Mouse (Mus musculus): ENCODE results near the gene Tmem265. TPM values are rescaled to one million over a fixed set of nuclear protein-coding genes. Genes with fewer than 3 reads are reported as not detected.
A peak's percentile ranks its signal among the peaks of the same experiment; 100 is the strongest.

Gene Tmem265
- polyA plus RNA-seq (2016; fragmentation: Nextera tagmentation; extraction: Ambion mirVana): 6.2 TPM in 2 replicates

- H3K27me3 ChIP-seq (ENCODE audit: poor library complexity, severe bottlenecking): no peaks in the 10 kb centered on the region
- 94% methylated on average over 5 of the region's 5 CpGs for WGBS
- no peak within 1 kb of the TSS for H3K27ac ChIP-seq
- no peaks in the 10 kb centered on the region for H3K4me1 ChIP-seq
- H3K9me3 ChIP-seq: no peaks in the 10 kb centered on the region
- H3K36me3 ChIP-seq (replicated peaks): peaks cover 95% of the 10 kb centered on the region
- DNase-seq (ENCODE audit: extremely low spot score, low spot score): no peak
- H3K4me3 ChIP-seq: no peak within 1 kb of the TSS
These were observed at the start of gene Tmem265 for GRCm38 (mm10) chr7:127561340-127561858. Tmem265 (plus strand) TSS chr7:127561390.

- Histone ChIP-seq H3K27me3 (ENCODE audit: poor library complexity, severe bottlenecking) (no peaks in the 10 kb centered on the region), H3K4me1 (peaks cover 26% of the 10 kb centered on the region), H3K4me3 (peak within 1 kb of the TSS; percentile 82), H3K36me3 (replicated peaks) (peaks cover 41% of the 10 kb centered on the region), H3K9me3 (no peaks in the 10 kb centered on the region), H3K27ac (peak within 1 kb of the TSS; percentile 99)
- under 1% methylated on average over 37 of the region's 37 CpGs for WGBS
- DNase-seq (ENCODE audit: extremely low spot score, low spot score): peak; percentile 97
These were observed 49.4 kb upstream of the Tmem265 start, which contains the start of gene Srcap for GRCm38 (mm10) chr7:127511808-127512230. Srcap (plus strand) TSS chr7:127511983.

- Histone ChIP-seq H3K36me3 (replicated peaks) (peaks cover 47% of the 10 kb centered on the region), H3K4me1 (peaks cover 26% of the 10 kb centered on the region), H3K9me3 (no peaks in the 10 kb centered on the region), H3K27me3 (ENCODE audit: poor library complexity, severe bottlenecking) (no peaks in the 10 kb centered on the region), H3K27ac (peak overlapping the region; percentile 99), H3K4me3 (peak overlapping the region; percentile 82)
- DNase-seq (ENCODE audit: extremely low spot score, low spot score): peak; percentile 90
- under 1% methylated on average over 91 of the region's 93 CpGs for WGBS
These were observed 48.8 kb upstream of the Tmem265 start for GRCm38 (mm10) chr7:127512231-127513015.

- WGBS: 57% methylated on average over 8 of the region's 8 CpGs
- peak overlapping the region; percentile 82 for H3K4me3 ChIP-seq
These were observed 48.2 kb upstream of the Tmem265 start for GRCm38 (mm10) chr7:127513016-127513390.

GRCm38 (mm10) chr7:127513781-127514180 lies 47.4 kb upstream of the Tmem265 start:
- H3K4me1 ChIP-seq: peaks cover 26% of the 10 kb centered on the region
- WGBS: 91% methylated on average over 3 of the region's 3 CpGs
- no peaks in the 10 kb centered on the region for H3K27me3 ChIP-seq (ENCODE audit: poor library complexity, severe bottlenecking)
- no peak overlapping the region for H3K27ac ChIP-seq
- peak overlapping the region; percentile 82 for H3K4me3 ChIP-seq
- H3K9me3 ChIP-seq: no peaks in the 10 kb centered on the region
- H3K36me3 ChIP-seq (replicated peaks): peaks cover 61% of the 10 kb centered on the region
- no peak for DNase-seq (ENCODE audit: extremely low spot score, low spot score)

More at GRCm38 (mm10) chr7:127513016-127513390, 48.2 kb upstream of the Tmem265 start:
- no peaks in the 10 kb centered on the region for H3K9me3 ChIP-seq
- H3K27me3 ChIP-seq (ENCODE audit: poor library complexity, severe bottlenecking): no peaks in the 10 kb centered on the region
- no peak for DNase-seq (ENCODE audit: extremely low spot score, low spot score)
- peak overlapping the region; percentile 99 for H3K27ac ChIP-seq
- peaks cover 53% of the 10 kb centered on the region for H3K36me3 ChIP-seq (replicated peaks)
- H3K4me1 ChIP-seq: peaks cover 26% of the 10 kb centered on the region

GRCm38 (mm10) chr7:127515846-127516245 lies 45.3 kb upstream of the Tmem265 start:
- no peak for DNase-seq (ENCODE audit: extremely low spot score, low spot score)
- Histone ChIP-seq H3K4me1 (peaks cover 24% of the 10 kb centered on the region), H3K27ac (no peak overlapping the region), H3K9me3 (no peaks in the 10 kb centered on the region), H3K27me3 (ENCODE audit: poor library complexity, severe bottlenecking) (no peaks in the 10 kb centered on the region), H3K4me3 (no peak overlapping the region), H3K36me3 (replicated peaks) (peaks cover 81% of the 10 kb centered on the region)
- WGBS: 92% methylated on average over 7 of the region's 7 CpGs

- no peak overlapping the region for H3K27ac ChIP-seq
- H3K36me3 ChIP-seq (replicated peaks): peaks cover 86% of the 10 kb centered on the region
- DNase-seq (ENCODE audit: extremely low spot score, low spot score): no peak
- 94% methylated on average over 7 of the region's 7 CpGs for whole genome bisulfite sequencing
- H3K9me3 ChIP-seq: no peaks in the 10 kb centered on the region
- no peaks in the 10 kb centered on the region for H3K27me3 ChIP-seq (ENCODE audit: poor library complexity, severe bottlenecking)
- peaks cover 19% of the 10 kb centered on the region for H3K4me1 ChIP-seq
- no peak overlapping the region for H3K4me3 ChIP-seq
These were observed 44.8 kb upstream of the Tmem265 start for GRCm38 (mm10) chr7:127516344-127516743.

- no peak for DNase-seq (ENCODE audit: extremely low spot score, low spot score)
- 90% methylated on average over 3 of the region's 3 CpGs for WGBS
- Histone ChIP-seq H3K36me3 (replicated peaks) (peaks cover 100% of the 10 kb centered on the region), H3K9me3 (no peaks in the 10 kb centered on the region), H3K4me3 (no peak within 1 kb of the TSS), H3K27ac (no peak within 1 kb of the TSS), H3K4me1 (no peaks in the 10 kb centered on the region), H3K27me3 (ENCODE audit: poor library complexity, severe bottlenecking) (no peaks in the 10 kb centered on the region)
These were observed 41.9 kb upstream of the Tmem265 start, which contains the start of gene Gm42715 for GRCm38 (mm10) chr7:127519284-127519683. Gm42715 (plus strand) TSS chr7:127519584.

GRCm38 (mm10) chr7:127541671-127542070 lies 19.5 kb upstream of the Tmem265 start:
- H3K4me1 ChIP-seq: no peaks in the 10 kb centered on the region
- no peak overlapping the region for H3K4me3 ChIP-seq
- no peaks in the 10 kb centered on the region for H3K9me3 ChIP-seq
- 96% methylated on average over 3 of the region's 3 CpGs for WGBS
- H3K27me3 ChIP-seq (ENCODE audit: poor library complexity, severe bottlenecking): no peaks in the 10 kb centered on the region
- DNase-seq (ENCODE audit: extremely low spot score, low spot score): no peak
- H3K27ac ChIP-seq: no peak overlapping the region
- peaks cover 100% of the 10 kb centered on the region for H3K36me3 ChIP-seq (replicated peaks)

- Histone ChIP-seq H3K4me3 (no peak overlapping the region), H3K4me1 (no peaks in the 10 kb centered on the region), H3K36me3 (replicated peaks) (peaks cover 97% of the 10 kb centered on the region), H3K9me3 (no peaks in the 10 kb centered on the region), H3K27me3 (ENCODE audit: poor library complexity, severe bottlenecking) (no peaks in the 10 kb centered on the region), H3K27ac (no peak overlapping the region)
- 92% methylated on average over 15 of the region's 15 CpGs for whole genome bisulfite sequencing
- no peak for DNase-seq (ENCODE audit: extremely low spot score, low spot score)
These were observed 11.9 kb upstream of the Tmem265 start for GRCm38 (mm10) chr7:127549116-127549835.

GRCm38 (mm10) chr7:127551558-127551957 lies 9.6 kb upstream of the Tmem265 start:
- Histone ChIP-seq H3K27me3 (ENCODE audit: poor library complexity, severe bottlenecking) (no peaks in the 10 kb centered on the region), H3K36me3 (replicated peaks) (peaks cover 97% of the 10 kb centered on the region), H3K27ac (no peak overlapping the region), H3K4me3 (no peak overlapping the region), H3K9me3 (no peaks in the 10 kb centered on the region), H3K4me1 (no peaks in the 10 kb centered on the region)
- DNase-seq (ENCODE audit: extremely low spot score, low spot score): no peak
- 96% methylated on average over 8 of the region's 8 CpGs for WGBS

- no peaks in the 10 kb centered on the region for H3K9me3 ChIP-seq
- H3K4me3 ChIP-seq: no peak overlapping the region
- no peaks in the 10 kb centered on the region for H3K4me1 ChIP-seq
- no peak for DNase-seq (ENCODE audit: extremely low spot score, low spot score)
- peaks cover 95% of the 10 kb centered on the region for H3K36me3 ChIP-seq (replicated peaks)
- no peak overlapping the region for H3K27ac ChIP-seq
- no peaks in the 10 kb centered on the region for H3K27me3 ChIP-seq (ENCODE audit: poor library complexity, severe bottlenecking)
- WGBS: 96% methylated on average over 11 of the region's 11 CpGs
These were observed 610 bp upstream of the Tmem265 start for GRCm38 (mm10) chr7:127560580-127560979.

Data from forebrain, embryonic 10.5 days (tissue).